Mouse (Mus musculus) megakaryocyte progenitor cell, adult 5-6 weeks (primary cell): ENCODE measurements at regions not wholly inside any gene's neighbourhood (a gene's known extent, or its start where the extent isn't known, plus 50 kb on each side); places are given as distances from the start of the nearest gene placed in this dataset.

Experiments used
- ATAC-seq: replicated peaks from 2 replicates; pipeline ENCODE4 v1.8.0; 2016; ENCODE audit warnings: mild to moderate bottlenecking, moderate TSS enrichment, inconsistent platforms; ENCODE audit not compliant: poor library complexity

- no peak for ATAC-seq
Measured at GRCm38 (mm10) chr2:10816374-10816773, 355.5 kb upstream of the Prkcq start.

GRCm38 (mm10) chr2:10825278-10826133 is 346.4 kb upstream of the Prkcq start:
- ATAC-seq: peak; percentile 100

DNA sequence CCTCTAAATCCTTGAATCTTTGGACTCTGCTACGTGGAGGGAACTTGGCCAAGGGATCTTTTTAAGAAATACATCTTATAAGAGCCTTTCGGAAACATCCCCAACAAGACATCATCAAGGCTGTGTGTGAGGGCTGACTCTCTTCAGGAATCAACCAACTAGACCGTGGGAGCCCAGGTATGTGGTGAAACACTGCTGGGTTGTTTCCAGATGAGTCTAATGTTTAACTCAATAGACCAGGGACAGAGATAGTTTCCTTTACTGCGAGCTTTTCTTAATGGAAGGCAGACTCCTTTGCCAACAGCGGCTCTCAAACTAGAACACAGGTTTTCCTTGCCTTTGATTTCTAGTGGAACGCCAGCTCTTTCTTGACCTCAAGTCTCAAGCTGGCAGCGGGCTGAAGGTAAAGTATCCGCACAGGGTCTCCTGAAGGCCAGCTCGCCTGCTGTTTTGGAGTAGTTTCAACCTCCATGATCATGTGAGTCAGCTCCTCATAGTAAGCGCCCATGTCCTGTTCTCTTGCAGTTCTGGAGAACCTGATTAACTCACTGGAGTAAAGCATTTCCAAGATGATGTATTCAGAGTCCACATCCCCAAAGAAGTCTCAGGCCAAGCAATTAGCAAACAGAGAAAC is 345.7 kb upstream of the Prkcq start:
- ATAC-seq: no peak

DNA sequence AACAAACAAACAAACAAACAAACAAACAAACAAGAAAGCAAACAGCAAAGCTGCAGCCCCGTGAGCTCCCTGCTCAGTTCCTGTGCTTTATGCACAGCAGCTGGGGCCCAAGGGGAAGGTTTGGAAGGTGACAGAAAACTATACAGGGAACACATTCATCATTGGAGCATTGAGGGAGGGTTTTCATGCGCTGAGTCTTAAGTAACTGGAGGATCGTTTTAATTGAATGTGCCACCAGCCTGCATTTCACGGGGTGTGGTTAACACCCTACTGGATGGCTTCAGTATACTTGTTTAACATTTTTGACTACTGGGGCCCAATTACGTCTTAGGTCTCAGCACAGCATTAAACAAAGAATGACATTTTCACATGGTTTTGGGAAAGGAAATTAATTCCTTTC is 331.9 kb upstream of the Prkcq start:
- ATAC-seq: no peak

- no peak for ATAC-seq
Measured at GRCm38 (mm10) chr2:10861654-10862292, 310.1 kb upstream of the Prkcq start.

GRCm38 (mm10) chr2:10864451-10864850 is 307.5 kb upstream of the Prkcq start:
- ATAC-seq: no peak

DNA sequence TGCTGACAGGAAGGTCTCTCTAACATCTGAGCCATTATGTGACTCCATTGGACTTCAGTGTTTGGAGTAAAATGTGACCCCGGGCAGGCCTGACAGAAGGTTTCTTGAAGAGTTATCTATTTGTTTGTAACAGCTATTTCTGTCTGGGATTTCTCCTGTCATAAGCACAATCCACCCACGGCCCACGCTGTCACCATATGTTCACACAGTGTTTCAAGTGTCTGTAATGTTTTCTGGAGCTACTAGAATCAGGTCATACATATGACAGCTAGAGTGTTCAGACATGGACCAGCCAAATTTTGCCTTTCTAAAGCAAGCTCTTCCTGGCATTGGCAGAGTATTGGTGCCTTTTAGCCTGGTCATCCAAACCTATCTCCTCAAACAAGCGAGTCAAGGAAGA is 297.6 kb upstream of the Prkcq start:
- ATAC-seq: no peak

DNA sequence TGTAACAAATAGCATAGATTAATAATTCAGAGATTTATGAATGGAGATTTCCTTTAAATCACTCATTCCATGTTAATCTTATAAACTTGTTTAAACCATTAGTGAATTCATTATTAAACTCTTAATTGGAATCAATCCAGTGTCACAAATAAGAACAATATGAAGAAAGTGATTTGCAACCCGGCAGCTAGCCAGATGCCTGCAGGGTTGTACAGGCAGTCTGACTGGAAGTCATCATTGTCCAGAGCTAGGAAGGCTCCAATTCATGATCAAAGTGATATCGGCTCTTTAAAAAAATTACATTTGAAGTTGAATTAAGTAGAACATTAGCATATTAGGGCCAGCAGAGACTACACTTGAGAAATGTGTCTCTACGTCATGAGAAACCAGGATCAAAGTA is 270.0 kb upstream of the Prkcq start:
- ATAC-seq: no peak

DNA sequence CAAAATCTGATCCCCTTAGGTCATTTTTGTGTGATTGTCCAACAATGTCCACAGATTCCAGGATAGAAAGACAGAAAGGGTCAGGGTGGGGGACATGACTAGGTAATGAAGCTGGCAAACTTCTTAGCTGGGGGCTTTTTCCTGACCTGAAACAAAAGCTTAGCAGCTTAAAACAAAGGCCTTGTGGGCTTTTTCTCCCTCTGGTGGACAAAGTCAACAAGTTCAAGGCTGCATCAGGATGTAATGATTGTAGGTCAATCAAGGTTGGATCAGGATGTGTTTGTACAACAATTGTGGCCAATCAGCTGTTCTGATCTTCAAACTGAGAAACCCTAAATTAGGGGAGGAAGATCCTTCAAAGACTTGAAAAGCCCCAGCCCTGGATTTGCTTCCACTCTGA is 252.0 kb upstream of the Prkcq start:
- no peak for ATAC-seq

DNA sequence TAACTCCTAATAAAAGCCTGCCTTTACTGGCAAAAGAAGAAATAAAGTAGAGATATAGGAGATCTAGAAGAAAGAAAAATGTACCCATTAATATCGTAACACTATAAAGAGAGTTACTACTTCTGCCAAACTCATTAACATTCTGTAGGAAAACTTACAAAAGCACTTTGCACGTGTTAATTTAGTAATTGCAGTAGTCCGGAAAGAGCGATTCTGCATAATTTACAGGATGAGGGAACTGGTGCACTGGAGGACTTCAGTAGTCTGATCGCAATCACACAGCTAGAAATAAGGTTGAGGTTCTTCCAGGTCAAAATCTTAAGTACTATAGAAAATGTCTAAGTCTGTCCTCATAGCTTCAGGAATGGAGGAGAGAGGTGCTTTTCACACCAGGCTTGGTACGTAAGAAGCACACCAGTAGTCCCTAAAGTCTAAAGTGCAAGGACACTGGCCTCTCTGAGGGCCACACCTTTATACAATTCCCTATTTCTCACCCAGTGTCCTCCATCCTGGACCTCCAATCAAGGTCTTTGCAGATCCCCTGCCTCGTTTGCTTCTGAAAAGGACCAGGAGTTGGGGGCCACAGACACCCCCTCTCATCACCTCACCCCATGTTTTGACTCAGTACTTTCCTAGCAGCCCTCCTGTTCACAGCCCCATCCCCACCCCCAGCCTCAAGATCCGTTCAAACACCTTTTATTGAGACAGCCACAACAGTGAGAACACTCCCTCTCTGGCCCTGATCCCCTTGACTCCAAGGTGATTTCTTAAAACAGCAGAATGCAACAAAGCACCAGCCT is 251.0 kb upstream of the Prkcq start:
- ATAC-seq: no peak

- ATAC-seq: no peak
Measured at GRCm38 (mm10) chr2:10921486-10922450, 250.1 kb upstream of the Prkcq start.

- no peak for ATAC-seq
Measured at GRCm38 (mm10) chr2:10923984-10924383, 247.9 kb upstream of the Prkcq start.

DNA sequence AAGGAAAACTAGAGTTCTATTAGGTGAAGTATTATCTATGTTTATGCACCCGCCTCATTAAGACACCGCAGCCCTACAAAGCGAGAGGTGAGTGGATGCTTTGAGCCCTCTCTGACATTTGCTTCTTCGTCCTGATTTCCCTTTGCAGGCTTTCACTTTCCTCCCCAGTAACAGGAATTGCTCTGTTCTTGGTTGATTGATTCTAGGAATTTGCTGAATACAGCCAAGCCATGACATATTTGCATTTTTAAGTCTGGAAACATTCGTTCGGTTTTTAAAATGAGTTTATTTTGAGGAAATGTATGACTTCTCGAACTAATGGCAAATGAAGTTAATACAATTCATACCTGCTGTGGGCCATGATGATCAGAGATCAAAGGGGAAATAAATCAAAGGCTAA is 246.5 kb upstream of the Prkcq start:
- ATAC-seq: no peak

DNA sequence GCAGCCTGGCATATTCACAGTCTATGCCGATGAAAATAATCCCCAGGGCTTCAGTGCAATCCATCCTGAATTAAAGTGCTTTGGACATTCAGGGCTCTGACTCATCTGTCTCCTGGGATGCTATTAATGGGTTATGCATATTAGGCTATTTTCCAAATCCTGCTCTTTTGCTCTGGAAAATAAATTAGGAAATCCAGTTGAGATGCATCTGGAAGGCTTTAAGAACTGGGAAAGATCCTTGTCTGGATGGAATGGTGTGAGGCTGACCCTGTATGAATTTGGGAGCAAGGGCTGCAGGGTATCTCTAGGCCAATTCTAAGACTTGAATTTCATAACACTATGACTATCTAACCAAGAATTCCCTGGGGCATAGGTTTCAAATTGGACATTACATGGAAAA is 234.5 kb upstream of the Prkcq start:
- no peak for ATAC-seq

GRCm38 (mm10) chr2:10965224-10965623 is 206.7 kb upstream of the Prkcq start:
- ATAC-seq: no peak

GRCm38 (mm10) chr2:10966891-10967290 is 205.0 kb upstream of the Prkcq start:
- ATAC-seq: no peak

- ATAC-seq: no peak
Measured at GRCm38 (mm10) chr2:10969111-10969689, 202.7 kb upstream of the Prkcq start.

DNA sequence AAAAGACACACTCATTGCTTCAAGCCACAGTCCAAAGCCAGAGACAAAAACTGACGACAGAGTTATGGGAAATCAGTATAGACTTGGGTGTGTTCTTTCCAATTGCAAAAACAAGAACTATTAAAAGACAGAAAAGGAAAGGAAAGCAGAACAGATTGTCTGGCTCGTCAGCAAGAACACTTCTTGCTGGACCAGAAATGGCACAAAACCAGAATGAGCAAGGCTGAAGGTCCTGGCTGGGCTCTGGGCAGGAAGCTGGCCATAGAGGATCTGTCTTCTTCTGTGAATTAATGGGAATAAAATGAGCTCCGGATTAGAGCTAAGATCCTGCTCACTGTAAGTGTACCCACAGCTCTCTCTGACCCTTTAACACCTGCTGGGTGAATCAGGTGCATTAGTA is 199.9 kb upstream of the Prkcq start:
- ATAC-seq: no peak

DNA sequence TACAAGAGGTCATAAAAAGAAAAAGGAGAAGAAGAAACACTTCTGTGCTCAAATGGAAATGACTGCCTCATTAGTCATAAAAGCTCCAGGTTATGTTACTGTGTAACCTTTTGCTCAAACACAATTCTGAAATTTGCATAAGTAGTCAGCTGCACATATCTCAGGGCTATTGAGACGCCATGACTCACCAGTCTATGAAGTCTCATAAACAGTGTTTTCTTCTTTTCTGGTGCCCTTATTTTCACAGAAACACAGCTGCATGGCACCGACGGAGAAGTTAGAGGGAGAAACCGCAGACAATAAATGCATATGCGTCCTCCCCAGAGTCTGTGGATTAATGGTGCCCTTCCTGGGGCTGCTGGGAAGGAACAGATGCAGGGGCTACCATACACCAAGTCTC is 193.1 kb upstream of the Prkcq start:
- ATAC-seq: no peak

DNA sequence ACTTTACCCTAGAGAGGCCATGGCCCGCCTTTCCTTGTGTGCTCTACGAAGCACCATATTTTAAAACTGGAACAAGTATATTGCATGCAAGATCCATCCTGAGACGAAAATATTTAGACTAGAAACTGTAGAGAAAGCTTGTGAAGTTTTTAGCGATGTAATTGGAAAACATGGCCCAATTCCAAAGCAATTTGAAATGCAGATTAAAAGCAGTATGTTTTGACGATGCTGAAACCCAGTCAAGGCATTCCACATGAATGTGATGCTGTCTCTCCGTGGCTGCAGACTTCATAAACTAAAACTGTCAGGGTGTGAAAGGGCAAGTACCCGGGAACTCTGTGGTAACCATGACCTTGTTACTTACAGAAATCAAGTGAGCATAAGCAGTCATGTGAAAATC is 185.8 kb upstream of the Prkcq start:
- ATAC-seq: no peak
